18 mouse cellular contexts compared by ENCODE assay signal in the genomic region with DNA sequence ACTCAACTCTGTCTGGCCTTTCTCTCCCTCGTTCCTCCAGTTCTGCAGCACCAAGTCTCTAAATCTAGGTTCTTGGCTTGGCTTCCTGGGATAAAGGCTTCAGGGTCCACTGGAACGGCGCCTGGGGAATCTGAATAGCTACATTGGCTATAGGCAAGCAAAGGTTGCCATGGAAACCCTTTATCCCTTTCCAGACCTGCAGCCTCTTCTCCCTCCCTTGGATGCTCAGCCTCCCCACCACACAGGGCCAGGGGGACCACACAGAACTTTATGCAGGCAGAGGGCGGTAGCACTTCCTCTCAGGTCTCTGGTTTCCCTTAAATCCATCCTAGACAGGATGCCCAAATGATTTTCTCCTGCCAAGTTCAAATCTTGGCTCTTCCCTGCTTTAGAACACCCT. TPM values are rescaled to one million over a fixed set of nuclear protein-coding genes. Genes with fewer than 3 reads are reported as not detected.
DNase-seq lines count a peak whose midpoint lies in the region; ATAC-seq and TF ChIP-seq lines count a peak whose summit lies in the region.
"Had no signal": no experiment of that assay in that cellular context is flagged by ENCODE, and none has a peak within 500 bp of the region (broad histone marks: within the 10 kb centered on the region; RNA-seq: fewer than 3 reads in every experiment).

No protein-coding gene starts in this region.

- no peaks in the 10 kb centered on the region for H3K36me3 ChIP-seq in forebrain, embryonic 10.5 days (replicated peaks)
- H3K36me3 ChIP-seq in hindbrain, embryonic 13.5 days = no peaks in the 10 kb centered on the region
- no peaks in the 10 kb centered on the region for H3K36me3 ChIP-seq in midbrain, embryonic 14.5 days (ENCODE audit: control insufficient read depth, insufficient read depth, low read length)
- H3K36me3 ChIP-seq: liver, embryonic 15.5 days had no signal

- no peak for DNase-seq in left cerebral cortex, adult 2 months (ENCODE audit: extremely low spot score in 1 of 2, low spot score in 2 of 2)
- no peak for DNase-seq in left cerebral cortex, adult 18-20 months (ENCODE audit: low spot score in 2 of 2)
- DNase-seq in forebrain, embryonic 10.5 days (ENCODE audit: extremely low spot score, low spot score) = peak; percentile 48
- DNase-seq in midbrain, embryonic 14.5 days = peak; percentile 88
- DNase-seq in kidney, adult 9 months = no peak
- no peak for DNase-seq in retina, embryonic 14.5 days (ENCODE audit: low spot score)
- DNase-seq: adrenal gland, adult 8-10 months; cerebellum, adult 11 months; heart, postnatal 14 days; kidney, adult 11 months; retina, postnatal 1 day had no signal

- ATAC-seq in hindbrain, embryonic 13.5 days (ENCODE audit: low FRiP score) = 0 out of 2 replicates have a peak, but pooled peaks have one; percentile 58
- ATAC-seq in midbrain, embryonic 14.5 days (ENCODE audit: low FRiP score, low TSS enrichment) = 0 out of 2 replicates have a peak, but pooled peaks have one; percentile 60
- ATAC-seq in megakaryocyte, adult 5-6 weeks (ENCODE audit: poor library complexity, severe bottlenecking) = no peak

- H3K9ac ChIP-seq in hindbrain, embryonic 13.5 days = no peak overlapping the region; the same call in 1 of the 2 replicates
- no peak overlapping the region for H3K9ac ChIP-seq in midbrain, embryonic 14.5 days (replicated peaks; ENCODE audit: low read length)
- H3K9ac ChIP-seq: liver, embryonic 15.5 days had no signal

- TF ChIP-seq CTCF in left cerebral cortex, adult 2 months (IDR thresholded peaks at IDR 0.05) = no peak

- H3K27me3 ChIP-seq in forebrain, embryonic 10.5 days (ENCODE audit: poor library complexity, severe bottlenecking) = peaks cover 6% of the 10 kb centered on the region; the same call in 1 of the 2 replicates
- 0 out of 2 replicates have a peak, but pooled peaks cover 3% of the 10 kb centered on the region for H3K27me3 ChIP-seq in hindbrain, embryonic 13.5 days
- no peaks in the 10 kb centered on the region for H3K27me3 ChIP-seq in midbrain, embryonic 14.5 days (ENCODE audit: control insufficient read depth, insufficient read depth, low read length)
- H3K27me3 ChIP-seq: liver, embryonic 15.5 days had no signal

- H3K4me1 ChIP-seq in forebrain, embryonic 10.5 days = peaks cover 28% of the 10 kb centered on the region
- H3K4me1 ChIP-seq in hindbrain, embryonic 13.5 days (replicated peaks) = peaks cover 35% of the 10 kb centered on the region
- H3K4me1 ChIP-seq in midbrain, embryonic 14.5 days (ENCODE audit: control insufficient read depth, insufficient read depth, low read length) = peaks cover 18% of the 10 kb centered on the region
- H3K4me1 ChIP-seq: liver, embryonic 15.5 days had no signal

- H3K4me2 ChIP-seq in hindbrain, embryonic 13.5 days = no peak overlapping the region
- H3K4me2 ChIP-seq in midbrain, embryonic 14.5 days (ENCODE audit: low read length) = no peak overlapping the region
- H3K4me2 ChIP-seq: liver, embryonic 15.5 days had no signal

- intact Hi-C loops in left cerebral cortex, adult 2 months (cut with DNase I) = no loop called here

- 45% methylated on average over 4 of the region's 4 CpGs for WGBS in forebrain, embryonic 10.5 days
- 23% methylated on average over 4 of the region's 4 CpGs for WGBS in hindbrain, embryonic 13.5 days
- WGBS in midbrain, embryonic 14.5 days = 5% methylated on average over 4 of the region's 4 CpGs

- peak overlapping the region; percentile 3; the same call in 1 of the 2 replicates for H3K27ac ChIP-seq in left cerebral cortex, adult 2 months
- H3K27ac ChIP-seq in forebrain, embryonic 10.5 days = peak overlapping the region; percentile 69
- peak overlapping the region; percentile 70 for H3K27ac ChIP-seq in hindbrain, embryonic 13.5 days
- H3K27ac ChIP-seq in midbrain, embryonic 14.5 days (replicated peaks; ENCODE audit: low read depth, low read length) = peak overlapping the region; percentile 71
- H3K27ac ChIP-seq: liver, embryonic 15.5 days; macrophage had no signal

- H3K4me3 ChIP-seq in left cerebral cortex, adult 2 months = no peak overlapping the region
- no peak overlapping the region for H3K4me3 ChIP-seq in forebrain, embryonic 10.5 days
- H3K4me3 ChIP-seq in hindbrain, embryonic 13.5 days = no peak overlapping the region
- H3K4me3 ChIP-seq in midbrain, embryonic 14.5 days (replicated peaks; ENCODE audit: low read depth, low read length) = no peak overlapping the region
- H3K4me3 ChIP-seq: liver, embryonic 15.5 days had no signal

- peaks cover 7% of the 10 kb centered on the region for H3K9me3 ChIP-seq in forebrain, embryonic 10.5 days
- H3K9me3 ChIP-seq in hindbrain, embryonic 13.5 days = no peaks in the 10 kb centered on the region
- H3K9me3 ChIP-seq in midbrain, embryonic 14.5 days (ENCODE audit: control insufficient read depth, low read length) = no peaks in the 10 kb centered on the region
- H3K9me3 ChIP-seq: liver, embryonic 15.5 days had no signal

RNA-seq across cellular contexts. Expression of gene Gm6588, which starts 56.4 kb away (rescaled TPM):
- not detected for total RNA-seq in left cerebral cortex, adult 2 months (2021)
- total RNA-seq in left cerebral cortex, adult 18-20 months (2021) = not detected
- 0.06 TPM in 1 of 2 replicates, not detected in the other for polyA plus RNA-seq in forebrain, embryonic 10.5 days (2016; fragmentation: Nextera tagmentation; extraction: Ambion mirVana)
- polyA plus RNA-seq in hindbrain, embryonic 13.5 days (2015; fragmentation: Nextera tagmentation; extraction: Ambion mirVana) = 0.78 and 1.2 TPM in 2 replicates
- 0.26 and 0.61 TPM in 2 replicates for polyA plus RNA-seq in midbrain, embryonic 14.5 days (2014; fragmentation: Nextera tagmentation; extraction: Ambion mirVana)
- total RNA-seq in megakaryocyte, adult 5-6 weeks (2015) = not detected in 2 replicates
- not detected in 2 replicates for total RNA-seq in megakaryocyte, adult 5-6 weeks (2017)
- total RNA-seq: adrenal gland, adult 8-10 months; gastrocnemius, postnatal 4 days; heart, postnatal 14 days; left cerebral cortex, postnatal 25 days had no signal
- polyA plus RNA-seq: large intestine, adult 2 months; liver, embryonic 15.5 days; macrophage had no signal

Comparison
In these comparisons a context has a peak if more than half of its experiments do, and no peak if none do; other contexts are left out.
1. DNase-seq: peak in forebrain, embryonic 10.5 days (single experiment) and midbrain, embryonic 14.5 days (single experiment); none in left cerebral cortex, adult 2 months (0 of 2), left cerebral cortex, adult 18-20 months (0 of 2), kidney, adult 9 months (single experiment) and retina, embryonic 14.5 days (single experiment).
2. H3K27ac ChIP-seq: peak in every context shown above with its lines; median percentile 71 in midbrain, embryonic 14.5 days; 70 in hindbrain, embryonic 13.5 days; 69 in forebrain, embryonic 10.5 days; 3 in left cerebral cortex, adult 2 months.